Mouse (Mus musculus) ES-E14 (cell line): Measurements from ENCODE around the gene Zfp467.

Source experiments
- CHD2 ChIP-seq: IDR thresholded peaks from 2 replicates; pipeline ENCODE4 v1.6.1; 2014; ENCODE audit warnings: mild to moderate bottlenecking, low read depth, low read length, inconsistent platforms
- MAFK ChIP-seq: IDR thresholded peaks from 2 replicates; pipeline ENCODE4 v1.6.1; 2014; ENCODE audit warnings: mild to moderate bottlenecking, low read depth, low read length, inconsistent platforms; ENCODE audit not compliant: insufficient read depth
- ZNF384 ChIP-seq: IDR thresholded peaks from 2 replicates; pipeline ENCODE4 v1.6.1; 2012; ENCODE audit warnings: low read depth, low read length, inconsistent platforms

GRCm38 (mm10) chr6:48434651-48435050 lies 11.0 kb downstream of the Zfp467 start:
- no peak for TF ChIP-seq ZNF384
- no peak for TF ChIP-seq MAFK
- no peak for TF ChIP-seq CHD2
